Mouse (Mus musculus) heart, postnatal 0 days (tissue): ENCODE data around the gene Mfsd5.

Experiments
- CTCF ChIP-seq: IDR thresholded peaks from 2 replicates; pipeline ENCODE4 v1.5.1; 2016; ENCODE audit warnings: antibody characterized with exemption, control low read depth, low read depth
- EP300 ChIP-seq: IDR thresholded peaks from 2 replicates; pipeline ENCODE4 v1.6.1; 2016; ENCODE audit warnings: antibody characterized with exemption, low read depth

DNA sequence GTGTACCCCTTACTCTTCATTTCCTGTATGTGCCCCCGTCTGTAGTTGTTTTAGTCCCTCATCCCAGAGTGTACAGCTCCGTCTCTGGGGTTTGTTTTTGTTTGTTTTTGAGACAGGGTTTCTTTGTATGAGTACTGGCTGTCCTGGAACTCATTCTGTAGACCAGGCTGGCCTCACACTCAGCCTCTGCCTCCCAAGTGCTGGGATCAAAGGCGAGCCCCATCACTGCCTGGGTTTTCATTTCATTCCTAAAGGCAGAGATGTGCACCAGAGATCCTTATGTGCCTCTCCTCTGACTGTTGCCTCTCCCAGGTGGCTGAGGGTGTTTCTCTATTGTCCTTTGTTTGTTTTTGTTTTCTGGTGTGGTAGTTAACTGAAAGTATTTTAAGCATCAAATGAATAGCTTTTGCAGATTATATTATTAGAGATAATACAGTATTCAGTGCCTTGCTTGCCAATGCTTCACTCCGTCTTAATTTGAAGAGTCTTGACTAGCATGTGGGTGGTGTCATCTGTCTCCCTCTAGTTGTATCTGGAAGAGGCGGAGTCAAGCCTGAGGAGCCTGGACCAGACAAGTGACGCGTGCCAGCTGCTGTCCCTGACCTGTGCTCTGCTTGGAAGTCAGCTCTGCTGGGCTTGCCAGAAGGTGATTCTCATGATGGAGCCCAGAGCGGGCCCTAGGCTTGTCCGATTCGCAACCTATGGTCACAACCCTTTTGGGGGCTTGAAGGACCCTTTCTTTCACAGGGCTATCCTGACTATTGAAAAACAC lies 31.0 kb downstream of the Mfsd5 start:
- no peak for TF ChIP-seq CTCF
- no peak for TF ChIP-seq EP300
